Mouse (Mus musculus) forebrain, embryonic 11.5 days (tissue): ENCODE data around the gene Fbxo2. TPM values are rescaled to one million over a fixed set of nuclear protein-coding genes. Genes with fewer than 3 reads are reported as not detected.

Source experiments
- ATAC-seq: fragments of 200-750 bp; cut with Nextera tagmentation; replicated peaks from 2 replicates; pipeline ENCODE4 v1.8.0; 2017; ENCODE audit warnings: moderate TSS enrichment; ENCODE audit not compliant: low FRiP score
- DNase-seq: peaks from one replicate; pipeline ENCODE4 v3.0.0-alpha.2; 2017; ENCODE audit warnings: low spot score
- H3K27ac ChIP-seq: fragments of 300-500 bp; sonication (generic); 2 replicates; pipeline ENCODE4 v1.5.1; 2014; ENCODE audit warnings: low read depth, low read length
- H3K27me3 ChIP-seq: fragments of 300-500 bp; sonication (generic); 2 replicates; pipeline ENCODE4 v1.6.1; 2014; ENCODE audit warnings: mild to moderate bottlenecking, low read length, mixed read lengths; ENCODE audit not compliant: control insufficient read depth, insufficient read depth
- H3K36me3 ChIP-seq: fragments of 300-500 bp; sonication (generic); 2 replicates; pipeline ENCODE4 v1.6.1; 2014; ENCODE audit warnings: mild to moderate bottlenecking, low read length, moderate library complexity, mixed read lengths; ENCODE audit not compliant: control insufficient read depth, insufficient read depth
- H3K4me1 ChIP-seq: fragments of 300-500 bp; sonication (generic); replicated peaks from 2 replicates; pipeline ENCODE4 v1.6.1; 2014; ENCODE audit warnings: low read length, mixed read lengths; ENCODE audit not compliant: control insufficient read depth, insufficient read depth
- H3K4me2 ChIP-seq: fragments of 300-500 bp; sonication (generic); 2 replicates; pipeline ENCODE4 v1.6.1; 2014; ENCODE audit warnings: low read depth, mild to moderate bottlenecking, low read length, moderate library complexity, mixed read lengths; ENCODE audit not compliant: severe bottlenecking
- H3K4me3 ChIP-seq: fragments of 300-500 bp; sonication (generic); 2 replicates; pipeline ENCODE4 v1.5.1; 2014; ENCODE audit warnings: low read depth, low read length
- H3K9ac ChIP-seq: fragments of 300-500 bp; sonication (generic); 2 replicates; pipeline ENCODE4 v1.6.1; 2014; ENCODE audit warnings: low read length
- H3K9me3 ChIP-seq: fragments of 300-500 bp; sonication (generic); 2 replicates; pipeline ENCODE4 v1.6.1; 2016; ENCODE audit warnings: low read length, mixed read lengths; ENCODE audit not compliant: control insufficient read depth
- WGBS: fragments of 180-500 bp; shearing (Covaris S2); extraction: QIAGEN DNeasy Blood & Tissue Kit; methylation state at CpG from one replicate; pipeline ENCODE4 v1.1.7; 2014; 5-methylcytosine and 5-hydroxymethylcytosine counted together
- polyA plus RNA-seq: library from polyadenylated mRNA; unstranded; fragments of >200 nt; fragmentation: Nextera tagmentation; extraction: Ambion mirVana; gene quantifications from 2 replicates; pipeline ENCODE4 v1.2.1, GENCODE M21; 2014

The Fbxo2 gene
- polyA plus RNA-seq, 1 experiment from 2014 or later = 0.87 TPM

DNA sequence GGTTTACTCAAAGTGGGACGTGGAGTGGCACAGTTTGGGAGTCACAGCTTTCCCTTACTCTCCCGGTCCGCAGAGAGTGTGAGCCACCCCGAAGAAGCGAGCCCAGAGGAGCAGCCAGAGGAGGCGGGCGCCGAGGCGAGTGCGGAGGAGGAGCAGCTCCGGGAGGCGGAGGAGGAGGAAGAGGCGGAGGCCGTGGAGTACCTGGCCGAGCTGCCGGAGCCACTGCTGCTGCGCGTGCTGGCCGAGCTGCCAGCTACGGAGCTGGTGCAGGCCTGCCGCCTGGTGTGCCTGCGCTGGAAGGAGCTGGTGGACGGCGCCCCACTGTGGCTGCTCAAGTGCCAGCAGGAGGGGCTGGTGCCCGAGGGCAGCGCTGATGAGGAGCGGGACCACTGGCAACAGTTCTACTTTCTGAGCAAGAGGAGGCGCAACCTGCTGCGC lies 3.6 kb downstream of the Fbxo2 start:
- peak overlapping the region; percentile 29; the same call in 1 of the 2 replicates for H3K9ac ChIP-seq
- no peaks in the 10 kb centered on the region for H3K36me3 ChIP-seq
- H3K9me3 ChIP-seq = no peaks in the 10 kb centered on the region
- peak; percentile 87 for DNase-seq
- WGBS = 0% methylated on average over 29 of the region's 29 CpGs
- no peak overlapping the region for H3K27ac ChIP-seq
- peak overlapping the region; percentile 17 for H3K4me3 ChIP-seq
- H3K4me2 ChIP-seq = peak overlapping the region; percentile 46
- peaks cover 10% of the 10 kb centered on the region for H3K4me1 ChIP-seq
- ATAC-seq = 0 out of 2 replicates have a peak, but pooled peaks have one; percentile 8
- H3K27me3 ChIP-seq = peaks cover 57% of the 10 kb centered on the region

DNA sequence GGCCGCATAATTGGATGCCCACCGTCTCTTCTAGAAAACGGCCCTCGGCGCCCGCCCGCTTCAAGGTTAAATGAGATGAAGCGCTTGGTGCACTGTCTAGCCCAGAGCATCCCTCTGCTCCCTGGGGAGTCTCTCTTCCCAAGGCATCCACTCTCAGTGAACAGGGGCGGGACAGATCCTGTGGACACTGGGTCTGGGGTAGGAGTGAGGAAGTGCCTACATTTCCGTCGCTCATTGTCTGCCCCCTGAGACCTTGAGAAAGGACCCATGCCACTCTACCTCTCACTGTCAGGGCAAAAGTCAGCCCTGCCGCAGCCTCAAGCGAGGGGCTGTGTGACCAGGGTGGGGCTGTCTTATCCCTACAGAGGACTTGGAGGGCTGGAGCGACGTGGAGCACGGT lies 4.0 kb downstream of the Fbxo2 start:
- peaks cover 10% of the 10 kb centered on the region for H3K4me1 ChIP-seq

DNA sequence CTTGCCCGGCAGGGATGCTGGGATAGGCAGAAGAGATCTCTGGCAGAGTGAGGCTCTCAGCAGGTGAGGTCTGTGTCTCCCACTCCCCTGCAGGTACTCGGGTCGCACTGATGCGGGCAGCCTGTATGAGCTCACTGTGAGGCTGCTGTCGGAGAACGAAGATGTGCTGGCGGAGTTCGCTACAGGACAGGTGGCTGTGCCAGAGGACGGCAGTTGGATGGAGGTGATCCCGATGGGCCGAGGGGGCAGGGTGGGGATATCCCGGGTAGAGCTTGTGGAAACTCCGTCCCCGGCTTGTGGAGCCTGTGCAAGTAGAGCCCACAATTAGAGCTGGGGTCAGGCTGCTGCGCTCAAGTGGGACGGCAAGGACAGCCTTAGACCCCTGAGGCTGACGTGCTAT lies 5.1 kb downstream of the Fbxo2 start:
- DNase-seq = no peak
- no peaks in the 10 kb centered on the region for H3K36me3 ChIP-seq
- no peak for ATAC-seq
- H3K9me3 ChIP-seq = no peaks in the 10 kb centered on the region
- WGBS = 6% methylated on average over 17 of the region's 17 CpGs
- no peak overlapping the region for H3K9ac ChIP-seq
- H3K27ac ChIP-seq = no peak overlapping the region
- peaks cover 10% of the 10 kb centered on the region for H3K4me1 ChIP-seq
- no peak overlapping the region for H3K4me3 ChIP-seq
- H3K27me3 ChIP-seq = peaks cover 66% of the 10 kb centered on the region
- H3K4me2 ChIP-seq = no peak overlapping the region

More for the DNA sequence above, 4.0 kb downstream of the Fbxo2 start:
- peak overlapping the region; percentile 17 for H3K4me3 ChIP-seq
- H3K27me3 ChIP-seq = peaks cover 60% of the 10 kb centered on the region
- no peak overlapping the region; the same call in 1 of the 2 replicates for H3K9ac ChIP-seq
- no peaks in the 10 kb centered on the region for H3K9me3 ChIP-seq
- ATAC-seq = no peak
- H3K27ac ChIP-seq = no peak overlapping the region
- DNase-seq = no peak
- H3K4me2 ChIP-seq = peak overlapping the region; percentile 46
- WGBS = 1% methylated on average over 15 of the region's 16 CpGs
- no peaks in the 10 kb centered on the region for H3K36me3 ChIP-seq

DNA sequence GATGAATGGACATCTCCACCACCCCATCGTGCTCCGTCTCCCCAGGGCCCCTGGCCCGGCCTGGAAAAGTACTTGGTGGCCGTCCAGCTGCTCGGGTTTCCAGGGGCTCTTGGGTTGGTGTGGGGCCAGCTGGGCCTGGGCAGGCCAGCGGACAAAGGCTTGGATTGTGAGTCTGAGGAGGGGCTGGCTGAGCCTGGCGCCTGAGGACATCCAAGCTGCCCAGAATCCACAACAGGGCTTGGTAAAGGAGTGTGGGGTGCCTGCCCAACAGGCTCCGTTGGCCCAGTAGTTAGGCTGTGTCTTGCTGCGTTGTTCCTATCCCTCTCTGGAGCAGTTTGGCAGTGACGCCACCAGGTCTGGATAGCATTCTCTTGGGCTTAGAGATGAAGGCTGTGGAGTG lies 6.0 kb downstream of the Fbxo2 start:
- Histone ChIP-seq H3K9me3 (no peaks in the 10 kb centered on the region), H3K9ac (no peak overlapping the region), H3K4me2 (0 out of 2 replicates have a peak overlapping the region, but pooled peaks have one; percentile 2), H3K4me3 (no peak overlapping the region), H3K36me3 (no peaks in the 10 kb centered on the region), H3K27ac (no peak overlapping the region), H3K27me3 (peaks cover 60% of the 10 kb centered on the region), H3K4me1 (peaks cover 7% of the 10 kb centered on the region)
- WGBS = 3% methylated on average over 10 of the region's 10 CpGs
- ATAC-seq = peak; percentile 7; the same call in 1 of the 2 replicates
- DNase-seq = no peak

DNA sequence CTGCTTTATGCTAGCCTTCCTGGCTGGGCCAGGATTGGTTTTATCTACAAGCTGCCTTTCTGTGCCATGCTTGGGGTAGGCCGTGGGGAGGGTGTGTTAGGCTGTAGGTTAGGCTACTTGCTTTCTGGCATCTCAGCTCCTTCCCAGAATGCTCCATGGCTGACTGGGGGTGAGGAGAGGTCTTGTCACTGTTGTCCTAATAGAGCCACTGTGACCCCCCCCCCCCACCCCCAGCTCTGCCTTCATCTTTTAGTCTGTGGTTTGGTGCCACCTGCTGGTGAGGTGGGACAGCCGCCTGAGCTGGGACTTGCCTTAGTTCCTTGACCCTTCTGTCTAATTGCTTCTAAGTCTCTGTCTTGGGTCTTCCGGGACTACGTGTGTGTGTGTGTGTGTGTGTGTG lies 6.6 kb downstream of the Fbxo2 start:
- Histone ChIP-seq H3K27me3 (peaks cover 58% of the 10 kb centered on the region), H3K36me3 (no peaks in the 10 kb centered on the region), H3K9ac (no peak overlapping the region), H3K4me2 (peak overlapping the region; percentile 12; the same call in 1 of the 2 replicates), H3K27ac (no peak overlapping the region), H3K4me1 (peaks cover 7% of the 10 kb centered on the region), H3K9me3 (no peaks in the 10 kb centered on the region), H3K4me3 (no peak overlapping the region)
- DNase-seq (peak; percentile 81), ATAC-seq (no peak)
- WGBS = 19% methylated on average over 4 of the region's 4 CpGs

DNA sequence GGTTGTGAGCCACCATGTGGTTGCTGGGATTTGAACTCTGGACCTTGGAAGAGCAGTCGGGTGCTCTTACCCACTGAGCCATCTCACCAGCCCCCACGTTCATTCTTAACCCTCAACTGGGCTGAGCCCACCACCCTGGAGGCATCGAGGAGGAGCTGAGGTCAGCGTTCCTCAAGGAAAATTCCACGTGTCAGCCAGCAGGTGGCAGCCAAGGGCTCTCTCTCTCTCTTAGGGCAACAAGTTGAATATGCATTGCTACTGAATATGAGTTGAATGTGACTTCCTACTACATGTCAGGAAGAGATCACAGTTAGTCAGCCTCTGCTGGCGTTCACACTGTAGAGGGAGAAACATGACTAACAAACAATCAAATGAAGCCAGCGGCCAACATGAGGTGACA lies 7.9 kb downstream of the Fbxo2 start:
- Histone ChIP-seq H3K27me3 (peaks cover 59% of the 10 kb centered on the region), H3K27ac (no peak overlapping the region), H3K4me3 (no peak overlapping the region), H3K9ac (no peak overlapping the region), H3K4me1 (peaks cover 7% of the 10 kb centered on the region), H3K9me3 (no peaks in the 10 kb centered on the region), H3K36me3 (no peaks in the 10 kb centered on the region), H3K4me2 (no peak overlapping the region)
- 34% methylated on average over 7 of the region's 7 CpGs for WGBS
- DNase-seq (peak; percentile 84), ATAC-seq (no peak)

DNA sequence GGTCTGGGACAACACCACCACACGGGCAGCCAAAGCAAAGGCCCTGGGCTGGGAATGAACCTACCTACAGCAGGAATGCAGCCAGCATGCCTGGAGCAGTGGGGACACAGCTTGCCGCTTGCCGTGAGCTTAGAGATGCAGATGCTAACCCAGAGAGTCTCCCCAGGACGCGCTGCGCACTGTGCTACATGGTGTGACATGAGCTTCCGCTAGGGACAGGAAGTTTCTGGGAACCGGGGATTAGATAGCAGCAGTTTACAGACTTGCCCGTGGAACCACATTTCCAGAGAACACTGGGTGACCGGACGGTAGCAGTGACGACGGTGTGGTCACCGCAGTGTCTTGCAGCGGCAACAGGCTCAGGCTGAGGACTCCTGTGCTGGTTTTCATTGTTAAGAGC lies 9.2 kb downstream of the Fbxo2 start:
- Histone ChIP-seq H3K27ac (no peak overlapping the region), H3K36me3 (no peaks in the 10 kb centered on the region), H3K4me1 (peaks cover 8% of the 10 kb centered on the region), H3K4me2 (no peak overlapping the region), H3K4me3 (no peak overlapping the region), H3K9me3 (no peaks in the 10 kb centered on the region), H3K27me3 (peaks cover 60% of the 10 kb centered on the region), H3K9ac (peak overlapping the region; percentile 27; the same call in 1 of the 2 replicates)
- 28% methylated on average over 15 of the region's 15 CpGs for WGBS
- ATAC-seq (no peak), DNase-seq (no peak)

DNA sequence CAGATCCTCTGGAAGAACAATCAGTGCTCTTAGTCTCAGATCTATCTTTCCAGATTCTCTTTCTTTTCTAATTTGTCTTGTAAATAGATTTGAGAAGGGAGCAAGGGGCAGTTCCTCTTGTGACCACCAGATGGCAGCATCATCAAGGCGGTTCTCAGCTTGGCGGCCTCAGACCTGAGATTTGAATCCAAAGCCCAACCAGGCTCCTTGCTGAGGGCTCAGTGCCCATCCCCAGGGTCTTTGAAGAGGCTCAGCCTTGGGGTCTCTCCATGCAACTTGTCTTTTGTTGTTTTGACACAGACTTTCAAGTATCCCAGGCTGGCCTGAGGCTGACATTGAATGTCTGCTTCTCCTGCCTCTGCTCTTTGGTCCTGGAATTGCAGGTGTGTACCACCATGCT lies 10.4 kb downstream of the Fbxo2 start:
- no peaks in the 10 kb centered on the region for H3K36me3 ChIP-seq
- no peak overlapping the region for H3K27ac ChIP-seq
- DNase-seq (peak; percentile 79), ATAC-seq (no peak)
- no peak overlapping the region for H3K9ac ChIP-seq
- H3K27me3 ChIP-seq = peaks cover 56% of the 10 kb centered on the region
- no peak overlapping the region for H3K4me2 ChIP-seq
- H3K4me1 ChIP-seq = peaks cover 8% of the 10 kb centered on the region
- no peak overlapping the region for H3K4me3 ChIP-seq
- H3K9me3 ChIP-seq = no peaks in the 10 kb centered on the region
- 0% methylated on average over 2 of the region's 2 CpGs for WGBS

DNA sequence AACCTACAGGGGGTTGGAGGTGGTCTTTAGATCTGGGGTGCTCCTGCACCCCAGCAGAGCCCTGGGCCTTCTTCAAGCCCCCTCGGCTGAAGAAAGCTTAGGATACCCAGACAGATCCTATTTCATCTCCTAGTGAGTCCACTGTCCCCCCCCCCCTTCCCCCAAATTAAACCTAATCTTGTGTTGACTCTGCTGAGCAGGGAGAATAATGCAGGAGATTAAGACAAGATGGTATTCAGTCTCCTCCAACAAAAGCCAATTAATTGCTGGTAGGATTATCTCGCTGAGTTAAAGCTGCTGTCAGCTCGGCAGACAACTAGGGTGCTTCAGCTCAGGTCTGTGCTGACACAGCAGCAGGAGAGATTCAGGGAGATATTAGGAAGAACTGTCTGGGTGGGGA lies 10.8 kb downstream of the Fbxo2 start:
- H3K9me3 ChIP-seq = no peaks in the 10 kb centered on the region
- no peaks in the 10 kb centered on the region for H3K36me3 ChIP-seq
- ATAC-seq (no peak), DNase-seq (no peak)
- H3K27me3 ChIP-seq = peaks cover 56% of the 10 kb centered on the region
- no peak overlapping the region for H3K27ac ChIP-seq
- 0% methylated on average over 3 of the region's 3 CpGs for WGBS
- peaks cover 8% of the 10 kb centered on the region for H3K4me1 ChIP-seq
- H3K9ac ChIP-seq = no peak overlapping the region
- H3K4me2 ChIP-seq = no peak overlapping the region
- no peak overlapping the region for H3K4me3 ChIP-seq
